Mouse (Mus musculus): ENCODE measurements around the gene Ccdc190.

DNA sequence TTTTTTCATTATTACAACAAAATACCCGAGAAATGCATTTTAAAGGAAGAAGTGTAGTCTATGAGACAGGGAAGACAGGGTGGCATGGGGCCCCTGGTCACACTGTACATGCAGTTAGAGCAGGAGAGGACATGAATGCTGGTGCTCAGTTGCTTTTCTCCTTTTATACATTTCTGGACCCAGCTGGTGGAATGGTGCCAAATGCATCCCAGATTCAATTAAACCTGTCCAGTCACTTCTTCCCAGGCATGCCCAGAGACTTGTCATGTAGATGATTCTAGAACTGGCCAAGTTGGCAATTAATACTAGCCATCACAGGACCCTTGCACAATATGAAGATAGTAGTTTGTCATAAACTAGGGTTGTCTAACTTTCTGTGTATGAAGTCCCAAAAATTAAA lies 30.5 kb upstream of the Ccdc190 start:
- TF ChIP-seq ZC3H11A (IDR thresholded peaks at IDR 0.05; ENCODE audit: borderline replicate concordance, low read depth, low read length), result no peak
- no peak for TF ChIP-seq HCFC1 (IDR thresholded peaks at IDR 0.05; ENCODE audit: borderline replicate concordance, insufficient read depth, low read length)

Measured in ES-E14 (cell line).